Mouse (Mus musculus) CH12.LX (cell line): Measurements from ENCODE around the gene Parp3. TPM values are rescaled to one million over a fixed set of nuclear protein-coding genes. Genes with fewer than 3 reads are reported as not detected.

ENCODE experiments used
- DNase-seq: peaks from one replicate; pipeline ENCODE4 v3.0.0-alpha.2; 2013; ENCODE audit errors: extremely low read depth
- H3K27ac ChIP-seq: 2 replicates; pipeline ENCODE4 v1.5.1; 2012; ENCODE audit warnings: low read depth, mild to moderate bottlenecking, control low read depth, moderate library complexity; ENCODE audit not compliant: insufficient read depth
- H3K27me3 ChIP-seq: replicated peaks from 2 replicates; pipeline ENCODE3; 2012; ENCODE audit warnings: inconsistent platforms
- H3K36me3 ChIP-seq, 2 experiments: replicated peaks in 1 of 2; 2 replicates each; pipeline versions ENCODE3 to v1.6.1; 2012; ENCODE audit warnings: inconsistent platforms in 1 of 2, low read length in 1 of 2, mild to moderate bottlenecking in 1 of 2, mixed read lengths in 1 of 2, moderate library complexity in 1 of 2; ENCODE audit not compliant: control insufficient read depth in 1 of 2, insufficient read depth in 1 of 2
- H3K4me1 ChIP-seq, 2 experiments: 2 replicates each; pipeline ENCODE4 v1.6.1; 2012; ENCODE audit warnings: inconsistent platforms in 1 of 2, moderate library complexity in 1 of 2; ENCODE audit not compliant: insufficient read depth in 2 of 2, control insufficient read depth in 1 of 2
- H3K4me2 ChIP-seq: 2 replicates; pipeline ENCODE4 v1.6.1; 2012; ENCODE audit warnings: low read depth, mild to moderate bottlenecking, control low read depth; ENCODE audit not compliant: poor library complexity, insufficient read depth, severe bottlenecking
- H3K4me3 ChIP-seq, 3 experiments: fragments of 150-350 bp in 1 of 3; sonication (generic) in 1 of 3; replicated peaks in 1 of 3; 2 replicates each; pipeline versions ENCODE3 to v1.5.1; 2011 to 2012; ENCODE audit warnings: low read depth in 2 of 3, low read length in 2 of 3, mild to moderate bottlenecking in 2 of 3, moderate library complexity in 2 of 3, control low read depth in 1 of 3, improper control_type of control experiment in 1 of 3, inconsistent platforms in 1 of 3, mixed read lengths in 1 of 3; ENCODE audit not compliant: poor library complexity in 1 of 3
- H3K79me2 ChIP-seq: replicated peaks from 2 replicates; pipeline ENCODE4 v1.6.1; 2012; ENCODE audit warnings: mild to moderate bottlenecking, moderate library complexity; ENCODE audit not compliant: control insufficient read depth, poor library complexity, insufficient read depth, severe bottlenecking; ENCODE audit errors: extremely low read depth
- H3K9ac ChIP-seq: 2 replicates; pipeline ENCODE4 v1.6.1; 2012; ENCODE audit warnings: low read depth, mild to moderate bottlenecking, control low read depth, moderate library complexity; ENCODE audit not compliant: insufficient read depth
- H3K9me3 ChIP-seq: replicated peaks from 2 replicates; pipeline ENCODE3; 2012; ENCODE audit warnings: low read length, inconsistent platforms, mixed read lengths
- CHD1 ChIP-seq: IDR thresholded peaks from 2 replicates; pipeline ENCODE4 v1.6.1; 2012; ENCODE audit warnings: low read depth, low read length, improper control_type of control experiment, inconsistent platforms
- EP300 ChIP-seq: IDR thresholded peaks from 2 replicates; pipeline ENCODE4 v1.6.1; 2011; ENCODE audit warnings: low read length, improper control_type of control experiment
- JUND ChIP-seq: conservative IDR thresholded peaks from 2 replicates; pipeline ENCODE4 v1.6.1; 2011; ENCODE audit warnings: low read depth, low read length, improper control_type of control experiment
- MAFK ChIP-seq: IDR thresholded peaks from 2 replicates; pipeline ENCODE4 v1.6.1; 2011; ENCODE audit warnings: low read length, improper control_type of control experiment; ENCODE audit not compliant: insufficient replicate concordance
- MAX ChIP-seq: IDR thresholded peaks from 2 replicates; pipeline ENCODE4 v1.6.1; 2011; ENCODE audit warnings: low read length, improper control_type of control experiment
- MEF2A ChIP-seq: IDR thresholded peaks from 2 replicates; pipeline ENCODE4 v1.6.1; 2014; ENCODE audit warnings: low read depth, mild to moderate bottlenecking, inconsistent platforms, low read length, improper control_type of control experiment, borderline replicate concordance
- NELFE ChIP-seq: IDR thresholded peaks from 2 replicates; pipeline ENCODE4 v1.6.1; 2011; ENCODE audit warnings: low read depth, low read length, improper control_type of control experiment
- PAX5 ChIP-seq: IDR thresholded peaks from 2 replicates; pipeline ENCODE4 v1.6.1; 2012; ENCODE audit warnings: low read length, inconsistent platforms, mixed read lengths
- POLR2A ChIP-seq: IDR thresholded peaks from 2 replicates; pipeline ENCODE4 v1.6.1; 2011; ENCODE audit warnings: low read depth, mild to moderate bottlenecking, improper control_type of control experiment, low read length
- POLR2AphosphoS2 ChIP-seq: IDR thresholded peaks from 2 replicates; pipeline ENCODE4 v1.6.1; 2011; ENCODE audit warnings: low read depth, low read length, improper control_type of control experiment
- RCOR1 ChIP-seq: conservative IDR thresholded peaks from 2 replicates; pipeline ENCODE4 v1.6.1; 2012; ENCODE audit warnings: low read depth, mild to moderate bottlenecking, inconsistent platforms, low read length, improper control_type of control experiment
- SIN3A ChIP-seq: IDR thresholded peaks from 2 replicates; pipeline ENCODE4 v1.6.1; 2012; ENCODE audit warnings: low read length, improper control_type of control experiment, inconsistent platforms
- TBP ChIP-seq: conservative IDR thresholded peaks from 2 replicates; pipeline ENCODE4 v1.6.1; 2011; ENCODE audit warnings: low read depth, low read length, improper control_type of control experiment
- USF1 ChIP-seq: IDR thresholded peaks from 2 replicates; pipeline ENCODE4 v1.6.1; 2014; ENCODE audit warnings: low read depth, mild to moderate bottlenecking, inconsistent platforms, low read length, improper control_type of control experiment
- ZKSCAN1 ChIP-seq: IDR thresholded peaks from 2 replicates; pipeline ENCODE4 v1.6.1; 2012; ENCODE audit warnings: low read depth, inconsistent platforms, low read length, improper control_type of control experiment, borderline replicate concordance
- ZNF384 ChIP-seq: IDR thresholded peaks from 2 replicates; pipeline ENCODE4 v1.6.1; 2012; ENCODE audit warnings: low read depth, low read length, improper control_type of control experiment, inconsistent platforms
- dilution Hi-C: fragments of 300-500 bp; cut with MboI; formaldehyde crosslinking; loops from 2 replicates; pipeline ENCODE4 v1.14.3; 2020; ENCODE audit warnings: low sequenced_read_pairs; ENCODE audit not compliant: extremely low pct_unique_long_range_greater_than_20kb, extremely low pct_ligation_motif_present
- in situ Hi-C: fragments of 300-500 bp; cut with MboI; formaldehyde crosslinking; loops from 3 replicates; pipeline ENCODE4 v1.14.3; 2019; ENCODE audit warnings: low sequenced_read_pairs, low pct_ligation_motif_present, low pct_unique_long_range_greater_than_20kb, mixed read lengths
- polyA plus RNA-seq: library from polyadenylated mRNA; unstranded; fragments of >175 nt; gene quantifications from 2 replicates; pipeline ENCODE4 v1.2.1, GENCODE M21; 2012; ENCODE audit warnings: low read depth; ENCODE audit not compliant: insufficient read length
- total RNA-seq, 2 experiments: library from RNA; depleted of rRNA; stranded (reverse); fragments of 300-350 nt in 1 of 2; fragments of >200 nt in 1 of 2; gene quantifications; 2 replicates each; pipeline ENCODE4 v1.2.3; 2012 to 2014

Gene Parp3
- total and polyA plus RNA-seq, 3 experiments: 10.3 to 24.6 (median 12.9) TPM

GRCm38 (mm10) chr9:106475663-106476001, 1.1 kb downstream of the Parp3 start, which contains the start of gene Rrp9:
Gene Rrp9, plus strand, starts transcription at chr9:106475963.
- in situ Hi-C loops: loop anchor here (5.0 kb wide), 1 partner anchor 38 kb away; the partner anchor contains the start of gene Acy1
- Histone ChIP-seq H3K9me3 (no peaks in the 10 kb centered on the region), H3K4me2 (peak within 1 kb of the TSS; percentile 90), H3K4me1 (peaks cover 6 to 62% of the 10 kb centered on the region in 2 experiments), H3K79me2 (peaks cover 26% of the 10 kb centered on the region), H3K36me3 (peaks cover 15 to 55% of the 10 kb centered on the region in 2 experiments), H3K27ac (peak within 1 kb of the TSS; percentile 13; the same call in 1 of the 2 replicates), H3K27me3 (no peaks in the 10 kb centered on the region), H3K9ac (peak within 1 kb of the TSS; percentile 61), H3K4me3 (peak within 1 kb of the TSS; percentile 54 to 77 (median 66))
- TF ChIP-seq NELFE (no peak), PAX5 (no peak), POLR2A (no peak), SIN3A (no peak; the same call in 1 of the 2 replicates), MEF2A (no peak), ZNF384 (no peak), RCOR1 (no peak), USF1 (no peak), TBP (no peak), CHD1 (no peak), EP300 (no peak), JUND (no peak), MAX (no peak), ZKSCAN1 (no peak), POLR2AphosphoS2 (no peak)
- no peak for DNase-seq
- dilution Hi-C loops: no loop called here

- Histone ChIP-seq H3K4me2 (peak overlapping the region; percentile 90), H3K9me3 (no peaks in the 10 kb centered on the region), H3K36me3 (peaks cover 9 to 51% of the 10 kb centered on the region in 2 experiments), H3K27me3 (no peaks in the 10 kb centered on the region), H3K4me1 (peaks cover 6 to 56% of the 10 kb centered on the region in 2 experiments), H3K9ac (peak overlapping the region; percentile 61), H3K79me2 (peaks cover 26% of the 10 kb centered on the region), H3K27ac (no peak overlapping the region), H3K4me3 (peak overlapping the region; percentile 54 to 77 (median 66))
- in situ Hi-C loops (loop anchor here (5.0 kb wide), 1 partner anchor 38 kb away; the partner anchor contains the start of gene Acy1), dilution Hi-C loops (no loop called here)
- DNase-seq: peak; percentile 20
- TF ChIP-seq SIN3A: peak; percentile 37; the same call in 1 of the 2 replicates
- no peak for TF ChIP-seq MAFK
Measured at GRCm38 (mm10) chr9:106475046-106475445, 1.7 kb downstream of the Parp3 start.
